Mouse (Mus musculus): ENCODE data around the gene Lmnb2. TPM values are rescaled to one million over a fixed set of nuclear protein-coding genes. Genes with fewer than 3 reads are reported as not detected.

Lmnb2 gene
- polyA plus RNA-seq, 2 experiments, result 2.8 to 11.3 TPM

DNA sequence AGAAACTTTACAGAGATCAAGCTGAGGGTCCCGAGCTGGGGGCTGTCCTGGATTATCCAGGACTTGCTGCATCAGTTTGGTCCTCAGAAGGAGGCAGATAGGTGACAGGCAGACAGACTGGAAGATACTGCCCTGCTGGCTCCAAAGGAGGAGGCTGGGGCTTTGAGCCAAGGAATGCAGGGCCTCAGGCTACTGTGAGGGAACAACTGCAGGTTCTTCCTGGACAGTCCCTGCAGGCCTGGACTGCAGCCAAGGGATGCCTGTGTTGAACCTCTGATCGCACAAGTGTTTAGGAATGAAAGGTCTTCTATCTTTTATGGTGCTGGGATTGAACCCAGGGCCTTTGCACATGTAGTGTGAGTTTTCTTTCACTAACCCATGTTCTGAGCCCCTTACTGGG lies 29.8 kb upstream of the Lmnb2 start:
- no peak for TF ChIP-seq EP300 (IDR thresholded peaks at IDR 0.05; ENCODE audit: low read depth)
- no peak for TF ChIP-seq CTCF (IDR thresholded peaks at IDR 0.05; ENCODE audit: low read depth)
- no peak for DNase-seq (ENCODE audit: low read depth in 3 of 3, low spot score in 3 of 3)
- no peak overlapping the region for H3K9ac ChIP-seq (replicated peaks)
- WGBS (ENCODE audit: insufficient replicate concordance), result 59% methylated on average over 2 of the region's 2 CpGs
- H3K4me1 ChIP-seq (replicated peaks; ENCODE audit: control insufficient read depth in 2 of 2, insufficient read depth in 2 of 2, low read length in 1 of 2), result peaks cover 0 to 9% of the 10 kb centered on the region in 2 experiments; a peak in 2 of 4 replicates
- no peak overlapping the region for H3K4me2 ChIP-seq (ENCODE audit: low read depth)
- H3K27me3 ChIP-seq (ENCODE audit: control insufficient read depth, insufficient read depth, low read length), result no peaks in the 10 kb centered on the region
- H3K36me3 ChIP-seq (replicated peaks; ENCODE audit: control insufficient read depth, insufficient read depth, low read depth), result no peaks in the 10 kb centered on the region
- no peak overlapping the region for H3K4me3 ChIP-seq (ENCODE audit: insufficient read depth in 1 of 2, low read depth in 2 of 2, low read length in 2 of 2)
- no peak for ATAC-seq (ENCODE audit: insufficient read depth)
- H3K27ac ChIP-seq, result no peak overlapping the region
- H3K9me3 ChIP-seq (ENCODE audit: control insufficient read depth, low read length), result no peaks in the 10 kb centered on the region

DNA sequence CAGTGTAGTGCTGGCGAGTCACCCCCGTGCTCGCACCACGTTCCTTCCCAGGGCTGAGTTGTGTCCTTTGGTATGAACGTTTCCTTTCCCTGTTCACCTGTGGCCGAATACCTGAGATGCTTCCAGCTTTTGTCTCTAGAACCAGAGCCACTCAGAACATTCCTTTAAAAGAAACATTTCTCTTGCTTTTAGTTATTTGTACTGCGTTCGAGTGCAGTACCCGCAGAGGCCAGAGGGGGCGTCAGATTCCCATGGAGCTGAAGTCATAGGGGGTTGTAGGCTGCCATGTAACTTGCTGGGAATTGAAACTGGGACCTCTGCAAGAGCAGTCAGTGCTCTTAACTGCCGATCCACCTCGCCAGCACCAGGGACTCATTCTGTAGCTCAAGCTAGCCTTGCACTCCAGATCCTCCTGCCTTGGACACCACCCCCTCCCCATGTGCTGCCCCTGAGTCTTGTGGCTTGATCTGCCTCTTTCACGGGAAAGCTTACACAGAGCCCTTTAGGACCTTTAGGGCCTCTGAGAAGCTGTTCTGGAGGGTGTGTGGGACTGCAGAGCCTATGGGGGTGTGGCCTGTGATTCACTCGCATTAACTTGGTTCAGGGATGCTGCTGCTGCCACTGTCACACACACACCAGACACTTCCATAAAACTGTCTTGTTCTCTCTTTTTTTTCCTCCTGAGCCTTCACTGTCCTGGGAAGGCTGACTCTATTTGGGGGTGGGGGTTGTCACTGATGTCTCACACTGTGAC lies 28.8 kb upstream of the Lmnb2 start:
- no peak for DNase-seq (ENCODE audit: low read depth in 3 of 3, low spot score in 3 of 3)
- no peaks in the 10 kb centered on the region for H3K36me3 ChIP-seq (replicated peaks; ENCODE audit: control insufficient read depth, insufficient read depth, low read depth)
- 58% methylated on average over 14 of the region's 14 CpGs for WGBS (ENCODE audit: insufficient replicate concordance)
- H3K4me3 ChIP-seq (ENCODE audit: insufficient read depth in 1 of 2, low read depth in 2 of 2, low read length in 2 of 2), result no peak overlapping the region
- H3K4me2 ChIP-seq (ENCODE audit: low read depth), result no peak overlapping the region
- H3K27me3 ChIP-seq (ENCODE audit: control insufficient read depth, insufficient read depth, low read length), result no peaks in the 10 kb centered on the region
- no peak overlapping the region for H3K9ac ChIP-seq (replicated peaks)
- no peak for ATAC-seq (ENCODE audit: insufficient read depth)
- H3K27ac ChIP-seq, result no peak overlapping the region
- H3K9me3 ChIP-seq (ENCODE audit: control insufficient read depth, low read length), result no peaks in the 10 kb centered on the region
- TF ChIP-seq CTCF (IDR thresholded peaks at IDR 0.05; ENCODE audit: low read depth), result peak; percentile 67
- no peak for TF ChIP-seq EP300 (IDR thresholded peaks at IDR 0.05; ENCODE audit: low read depth)
- H3K4me1 ChIP-seq (replicated peaks; ENCODE audit: control insufficient read depth in 2 of 2, insufficient read depth in 2 of 2, low read length in 1 of 2), result peaks cover 0 to 9% of the 10 kb centered on the region in 2 experiments; a peak in 2 of 4 replicates

DNA sequence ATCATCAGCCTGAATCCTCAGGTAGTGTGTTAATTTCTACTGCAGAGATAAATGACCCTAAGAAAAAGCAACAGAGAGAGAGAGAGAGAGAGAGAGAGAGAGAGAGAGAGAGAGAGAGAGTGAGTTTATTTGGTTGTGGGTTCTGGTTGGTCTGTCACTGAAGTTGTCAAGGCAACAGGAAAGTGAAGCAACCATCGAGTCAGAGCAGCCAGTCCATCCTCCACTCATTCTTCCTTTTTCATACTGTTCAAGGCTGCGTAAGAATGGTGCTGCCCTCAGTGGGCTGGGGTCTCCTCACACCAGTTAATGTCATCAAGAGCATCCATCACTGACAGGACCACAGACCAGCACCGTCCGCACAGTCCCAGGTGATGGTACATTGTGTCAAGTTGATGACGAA lies 26.2 kb upstream of the Lmnb2 start:
- H3K27me3 ChIP-seq (ENCODE audit: control insufficient read depth, insufficient read depth, low read length), result no peaks in the 10 kb centered on the region
- 62% methylated on average over 5 of the region's 5 CpGs for WGBS (ENCODE audit: insufficient replicate concordance)
- ATAC-seq (ENCODE audit: insufficient read depth) (no peak), DNase-seq (ENCODE audit: low read depth in 3 of 3, low spot score in 3 of 3) (no peak)
- no peak overlapping the region for H3K4me2 ChIP-seq (ENCODE audit: low read depth)
- H3K36me3 ChIP-seq (replicated peaks; ENCODE audit: control insufficient read depth, insufficient read depth, low read depth), result no peaks in the 10 kb centered on the region
- no peak overlapping the region for H3K9ac ChIP-seq (replicated peaks)
- no peak overlapping the region for H3K4me3 ChIP-seq (ENCODE audit: insufficient read depth in 1 of 2, low read depth in 2 of 2, low read length in 2 of 2)
- H3K4me1 ChIP-seq (replicated peaks; ENCODE audit: control insufficient read depth in 2 of 2, insufficient read depth in 2 of 2, low read length in 1 of 2), result peaks cover 9 to 19% of the 10 kb centered on the region in 2 experiments
- H3K27ac ChIP-seq, result no peak overlapping the region
- no peaks in the 10 kb centered on the region for H3K9me3 ChIP-seq (ENCODE audit: control insufficient read depth, low read length)
- TF ChIP-seq EP300 (IDR thresholded peaks at IDR 0.05; ENCODE audit: low read depth) (no peak), CTCF (IDR thresholded peaks at IDR 0.05; ENCODE audit: low read depth) (no peak)

DNA sequence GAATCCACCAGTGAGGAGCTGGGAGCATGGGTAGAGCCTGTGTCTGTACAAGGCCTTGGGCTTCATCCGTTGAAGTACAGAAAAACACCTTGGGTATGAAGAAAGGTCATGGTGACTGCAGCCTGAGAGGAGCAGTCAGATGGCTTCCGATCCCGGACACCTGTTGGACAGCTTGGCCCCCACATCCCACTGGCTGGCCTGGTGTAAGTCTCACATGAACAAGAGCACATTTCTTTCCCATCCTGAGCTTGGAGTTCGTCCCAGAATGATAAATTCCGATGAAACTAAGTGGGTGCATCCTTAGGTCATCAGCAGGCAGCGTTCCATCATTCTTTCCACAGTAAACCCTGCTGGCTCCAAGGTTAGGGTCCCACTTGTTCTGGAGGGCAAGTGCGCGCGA lies 25.7 kb upstream of the Lmnb2 start:
- H3K27me3 ChIP-seq (ENCODE audit: control insufficient read depth, insufficient read depth, low read length), result peaks cover 4% of the 10 kb centered on the region
- no peak overlapping the region for H3K4me2 ChIP-seq (ENCODE audit: low read depth)
- peaks cover 9 to 19% of the 10 kb centered on the region in 2 experiments for H3K4me1 ChIP-seq (replicated peaks; ENCODE audit: control insufficient read depth in 2 of 2, insufficient read depth in 2 of 2, low read length in 1 of 2)
- H3K9ac ChIP-seq (replicated peaks), result no peak overlapping the region
- no peaks in the 10 kb centered on the region for H3K9me3 ChIP-seq (ENCODE audit: control insufficient read depth, low read length)
- no peaks in the 10 kb centered on the region for H3K36me3 ChIP-seq (replicated peaks; ENCODE audit: control insufficient read depth, insufficient read depth, low read depth)
- no peak overlapping the region for H3K27ac ChIP-seq
- whole genome bisulfite sequencing (ENCODE audit: insufficient replicate concordance), result 67% methylated on average over 9 of the region's 9 CpGs
- no peak for ATAC-seq (ENCODE audit: insufficient read depth)
- H3K4me3 ChIP-seq (ENCODE audit: insufficient read depth in 1 of 2, low read depth in 2 of 2, low read length in 2 of 2), result no peak overlapping the region
- TF ChIP-seq EP300 (IDR thresholded peaks at IDR 0.05; ENCODE audit: low read depth) (no peak), CTCF (IDR thresholded peaks at IDR 0.05; ENCODE audit: low read depth) (no peak)
- no peak for DNase-seq (ENCODE audit: low read depth in 3 of 3, low spot score in 3 of 3)

DNA sequence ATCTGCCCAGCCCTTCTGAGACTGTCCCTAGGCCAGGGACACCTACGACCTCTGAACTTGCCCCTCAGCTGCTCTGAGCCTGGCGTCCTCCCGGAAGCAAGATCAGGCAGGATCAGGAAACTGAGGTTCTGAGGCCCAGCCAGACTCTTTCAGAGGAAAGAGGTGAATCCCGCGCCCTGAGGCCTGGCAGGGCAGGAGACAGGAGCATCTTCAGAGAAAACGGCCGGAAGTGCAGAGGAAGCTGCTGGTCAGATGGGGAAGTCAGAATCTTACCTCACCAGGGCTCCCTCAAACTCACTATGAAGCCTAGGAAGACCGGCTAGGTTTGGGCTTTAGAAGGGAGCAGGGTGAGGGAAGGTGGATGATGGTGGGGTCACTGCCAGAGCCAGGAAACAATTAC lies 24.9 kb upstream of the Lmnb2 start:
- DNase-seq (ENCODE audit: low read depth in 3 of 3, low spot score in 3 of 3), result no peak
- H3K9me3 ChIP-seq (ENCODE audit: control insufficient read depth, low read length), result no peaks in the 10 kb centered on the region
- H3K36me3 ChIP-seq (replicated peaks; ENCODE audit: control insufficient read depth, insufficient read depth, low read depth), result no peaks in the 10 kb centered on the region
- peaks cover 9 to 19% of the 10 kb centered on the region in 2 experiments for H3K4me1 ChIP-seq (replicated peaks; ENCODE audit: control insufficient read depth in 2 of 2, insufficient read depth in 2 of 2, low read length in 1 of 2)
- 12% methylated on average over 8 of the region's 8 CpGs for WGBS (ENCODE audit: insufficient replicate concordance)
- H3K27me3 ChIP-seq (ENCODE audit: control insufficient read depth, insufficient read depth, low read length), result peaks cover 10% of the 10 kb centered on the region
- no peak overlapping the region for H3K9ac ChIP-seq (replicated peaks)
- no peak overlapping the region for H3K4me2 ChIP-seq (ENCODE audit: low read depth)
- ATAC-seq (ENCODE audit: insufficient read depth), result no peak
- no peak overlapping the region for H3K27ac ChIP-seq
- no peak for TF ChIP-seq CTCF (IDR thresholded peaks at IDR 0.05; ENCODE audit: low read depth)
- no peak for TF ChIP-seq EP300 (IDR thresholded peaks at IDR 0.05; ENCODE audit: low read depth)
- H3K4me3 ChIP-seq (ENCODE audit: insufficient read depth in 1 of 2, low read depth in 2 of 2, low read length in 2 of 2), result no peak overlapping the region

All from liver, embryonic 14.5 days (tissue).